Mouse (Mus musculus) MEL (cell line): Measurements from ENCODE around the gene Clec4b1.
A peak's percentile ranks its signal among the peaks of the same experiment; 100 is the strongest.

Experiments used
- CTCF ChIP-seq, 3 experiments: IDR thresholded peaks in 2 of 3; conservative IDR thresholded peaks in 1 of 3; 2 replicates each; pipeline ENCODE4 v1.5.1; 2011 to 2012; ENCODE audit warnings: low read length in 3 of 3, low read depth in 2 of 3, mild to moderate bottlenecking in 2 of 3, improper control_type of control experiment in 1 of 3, inconsistent platforms in 1 of 3, mixed read lengths in 1 of 3, moderate library complexity in 1 of 3; ENCODE audit not compliant: control insufficient read depth in 1 of 3, insufficient read depth in 1 of 3, poor library complexity in 1 of 3, severe bottlenecking in 1 of 3
- EP300 ChIP-seq, 2 experiments: IDR thresholded peaks; 2 replicates each; pipeline ENCODE4 v1.6.1; 2011; ENCODE audit warnings: improper control_type of control experiment in 2 of 2, low read length in 2 of 2, low read depth in 1 of 2, mild to moderate bottlenecking in 1 of 2
- ETS1 ChIP-seq: IDR thresholded peaks from 2 replicates; pipeline ENCODE4 v1.6.1; 2012; ENCODE audit warnings: low read depth, mild to moderate bottlenecking, inconsistent platforms, low read length, improper control_type of control experiment, moderate library complexity
- GATA1 ChIP-seq: IDR thresholded peaks from 2 replicates; pipeline ENCODE4 v1.6.1; 2011; ENCODE audit warnings: low read depth, low read length, improper control_type of control experiment
- JUND ChIP-seq: IDR thresholded peaks from 2 replicates; pipeline ENCODE4 v1.6.1; 2011; ENCODE audit warnings: low read depth, mild to moderate bottlenecking, improper control_type of control experiment, low read length
- MAFK ChIP-seq: IDR thresholded peaks from 2 replicates; pipeline ENCODE4 v1.6.1; 2011; ENCODE audit warnings: low read depth, mild to moderate bottlenecking, low read length, improper control_type of control experiment, borderline replicate concordance
- MAX ChIP-seq: IDR thresholded peaks from 2 replicates; pipeline ENCODE4 v1.6.1; 2011; ENCODE audit warnings: low read length, improper control_type of control experiment
- MYC ChIP-seq: IDR thresholded peaks from 2 replicates; pipeline ENCODE4 v1.6.1; 2011; ENCODE audit warnings: low read depth, mild to moderate bottlenecking, low read length, improper control_type of control experiment, moderate library complexity
- POLR2A ChIP-seq, 2 experiments: IDR thresholded peaks; 2 replicates each; pipeline ENCODE4 v1.6.1; 2011 to 2012; ENCODE audit warnings: low read length in 2 of 2, mild to moderate bottlenecking in 2 of 2, control low read depth in 1 of 2, improper control_type of control experiment in 1 of 2, low read depth in 1 of 2, moderate library complexity in 1 of 2; ENCODE audit not compliant: control insufficient read depth in 1 of 2, insufficient read depth in 1 of 2, poor library complexity in 1 of 2
- TBP ChIP-seq: IDR thresholded peaks from 2 replicates; pipeline ENCODE4 v1.8.0; 2011; ENCODE audit warnings: low read depth, low read length, improper control_type of control experiment
- UBTF ChIP-seq: IDR thresholded peaks from 2 replicates; pipeline ENCODE4 v1.6.1; 2012; ENCODE audit warnings: low read depth, mild to moderate bottlenecking, inconsistent platforms, low read length, improper control_type of control experiment, moderate library complexity, borderline replicate concordance; ENCODE audit not compliant: insufficient read depth
- USF1 ChIP-seq: IDR thresholded peaks from 2 replicates; pipeline ENCODE4 v1.6.1; 2014; ENCODE audit warnings: low read depth, mild to moderate bottlenecking, inconsistent platforms, low read length, improper control_type of control experiment, moderate library complexity
- ZMIZ1 ChIP-seq: IDR thresholded peaks from 2 replicates; pipeline ENCODE4 v1.6.1; 2012; ENCODE audit warnings: low read depth, mild to moderate bottlenecking, inconsistent platforms, low read length, improper control_type of control experiment, moderate library complexity
- ZNF384 ChIP-seq: IDR thresholded peaks from 2 replicates; pipeline ENCODE4 v1.6.1; 2012; ENCODE audit warnings: low read depth, mild to moderate bottlenecking, inconsistent platforms, low read length, improper control_type of control experiment

- TF ChIP-seq MYC = no peak
- no peak for TF ChIP-seq ETS1
- no peak for TF ChIP-seq JUND
- peak in 2 of 3 experiments; percentile 26 to 32; a peak in 2 of 6 replicates for TF ChIP-seq CTCF (IDR thresholded peaks at IDR 0.05 in 2 of 3, conservative IDR thresholded peaks at IDR 0.05 in 1 of 3; ENCODE audit: control insufficient read depth in 1 of 3, insufficient read depth in 1 of 3, low read depth in 2 of 3, low read length in 3 of 3, poor library complexity in 1 of 3, severe bottlenecking in 1 of 3)
- TF ChIP-seq UBTF = no peak
- no peak for TF ChIP-seq EP300 (IDR thresholded peaks at IDR 0.05; ENCODE audit: low read depth in 1 of 2, low read length in 2 of 2)
- no peak for TF ChIP-seq MAFK
- no peak for TF ChIP-seq POLR2A (IDR thresholded peaks at IDR 0.05; ENCODE audit: control insufficient read depth in 1 of 2, insufficient read depth in 1 of 2, low read depth in 1 of 2, low read length in 2 of 2, poor library complexity in 1 of 2)
- TF ChIP-seq TBP = no peak
- no peak for TF ChIP-seq MAX
- no peak for TF ChIP-seq USF1
- TF ChIP-seq ZNF384 = no peak
- no peak for TF ChIP-seq GATA1
- no peak for TF ChIP-seq ZMIZ1
These were observed 44.2 kb upstream of the Clec4b1 start for GRCm38 (mm10) chr6:123005591-123005990.
